Mouse (Mus musculus) brain, embryonic 14.5 days (tissue): Measurements from ENCODE around the gene Pgpep1.

Experiments used
- CTCF ChIP-seq: fragments of 200-500 bp; IDR thresholded peaks from 2 replicates; pipeline ENCODE4 v1.5.1; 2012; ENCODE audit warnings: inconsistent platforms, mild to moderate bottlenecking, moderate library complexity, borderline replicate concordance; ENCODE audit not compliant: insufficient read depth, insufficient read length; ENCODE audit errors: extremely low read depth
- POLR2A ChIP-seq: fragments of 200-500 bp; IDR thresholded peaks from 2 replicates; pipeline ENCODE4 v1.6.1; 2012; ENCODE audit warnings: mild to moderate bottlenecking, inconsistent platforms, borderline replicate concordance; ENCODE audit not compliant: poor library complexity, insufficient read depth, insufficient read length, severe bottlenecking; ENCODE audit errors: extremely low read depth

DNA sequence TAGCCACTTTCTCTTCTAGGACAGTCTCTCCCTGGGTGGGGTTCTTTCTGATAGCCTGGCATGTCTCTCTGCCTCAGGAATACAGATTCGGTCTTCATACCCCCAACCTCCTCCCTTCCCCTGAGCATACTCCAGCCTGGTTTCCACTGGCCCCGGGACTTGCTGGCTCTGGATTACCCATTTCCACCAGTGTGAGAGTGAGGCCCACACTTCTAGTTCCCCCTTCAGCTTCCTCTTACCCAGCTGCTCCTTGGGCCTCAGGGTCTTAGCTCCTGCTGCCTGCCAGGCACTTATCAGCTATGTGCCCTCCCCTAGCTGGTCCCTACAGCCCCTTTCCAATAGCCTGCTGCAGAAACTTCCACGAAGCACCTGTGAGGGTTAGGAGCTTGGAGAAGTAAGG lies 44.3 kb downstream of the Pgpep1 start, which contains the start of gene Lrrc25:
- TF ChIP-seq POLR2A (no peak), CTCF (no peak)
